Mouse (Mus musculus) forebrain, postnatal 0 days (tissue): ENCODE data around the gene 2010106E10Rik. TPM values are rescaled to one million over a fixed set of nuclear protein-coding genes. Genes with fewer than 3 reads are reported as not detected.

ENCODE experiments used
- ATAC-seq: fragments of 200-750 bp; cut with Nextera tagmentation; 2 replicates; pipeline ENCODE4 v1.8.0; 2017; ENCODE audit warnings: mild to moderate bottlenecking, moderate library complexity
- DNase-seq: peaks from one replicate; pipeline ENCODE4 v3.0.0-alpha.2; 2015
- H3K27ac ChIP-seq: fragments of 300-500 bp; sonication (generic); 2 replicates; pipeline ENCODE4 v1.5.1; 2014; ENCODE audit warnings: low read depth, mild to moderate bottlenecking, antibody characterized with exemption, low read length, moderate library complexity, mixed read lengths
- H3K27me3 ChIP-seq: fragments of 300-500 bp; sonication (generic); 2 replicates; pipeline ENCODE4 v1.6.1; 2014; ENCODE audit warnings: mild to moderate bottlenecking, low read length, mixed read lengths; ENCODE audit not compliant: insufficient read depth
- H3K36me3 ChIP-seq: fragments of 300-500 bp; sonication (generic); 2 replicates; pipeline ENCODE4 v1.6.1; 2014; ENCODE audit warnings: mild to moderate bottlenecking, moderate library complexity; ENCODE audit not compliant: insufficient read depth
- H3K4me1 ChIP-seq: fragments of 300-500 bp; sonication (generic); 2 replicates; pipeline ENCODE4 v1.6.1; 2014; ENCODE audit warnings: antibody characterized with exemption; ENCODE audit not compliant: insufficient read depth
- H3K4me2 ChIP-seq: fragments of 300-500 bp; sonication (generic); 2 replicates; pipeline ENCODE4 v1.6.1; 2014; ENCODE audit warnings: low read depth, mild to moderate bottlenecking, moderate library complexity
- H3K4me3 ChIP-seq: fragments of 300-500 bp; sonication (generic); 2 replicates; pipeline ENCODE4 v1.5.1; 2014; ENCODE audit warnings: low read depth, low read length, mixed read lengths
- H3K9ac ChIP-seq: fragments of 300-500 bp; sonication (generic); 2 replicates; pipeline ENCODE4 v1.6.1; 2014; ENCODE audit warnings: mild to moderate bottlenecking
- H3K9me3 ChIP-seq: fragments of 300-500 bp; sonication (generic); 2 replicates; pipeline ENCODE4 v1.6.1; 2016; ENCODE audit warnings: low read length
- CTCF ChIP-seq: sonication (generic); IDR thresholded peaks from 2 replicates; pipeline ENCODE4 v1.5.1; 2016; ENCODE audit warnings: antibody characterized with exemption, control low read depth, low read depth
- WGBS: fragments of 180-500 bp; shearing (Covaris S2); extraction: QIAGEN DNeasy Blood & Tissue Kit; methylation state at CpG from one replicate; pipeline ENCODE4 v1.1.7; 2014; 5-methylcytosine and 5-hydroxymethylcytosine counted together
- polyA plus RNA-seq: library from polyadenylated mRNA; unstranded; fragments of >200 nt; fragmentation: Nextera tagmentation; extraction: Ambion mirVana; gene quantifications from 2 replicates; pipeline ENCODE4 v1.2.1, GENCODE M21; 2015
- total RNA-seq: library from RNA; depleted of rRNA; stranded (reverse); fragments of >200 nt; gene quantifications from 2 replicates; pipeline ENCODE4 v1.2.3, GENCODE M21; 2014; rRNA removed

2010106E10Rik gene
- total and polyA plus RNA-seq, 2 experiments from 2014 or later = not detected

DNA sequence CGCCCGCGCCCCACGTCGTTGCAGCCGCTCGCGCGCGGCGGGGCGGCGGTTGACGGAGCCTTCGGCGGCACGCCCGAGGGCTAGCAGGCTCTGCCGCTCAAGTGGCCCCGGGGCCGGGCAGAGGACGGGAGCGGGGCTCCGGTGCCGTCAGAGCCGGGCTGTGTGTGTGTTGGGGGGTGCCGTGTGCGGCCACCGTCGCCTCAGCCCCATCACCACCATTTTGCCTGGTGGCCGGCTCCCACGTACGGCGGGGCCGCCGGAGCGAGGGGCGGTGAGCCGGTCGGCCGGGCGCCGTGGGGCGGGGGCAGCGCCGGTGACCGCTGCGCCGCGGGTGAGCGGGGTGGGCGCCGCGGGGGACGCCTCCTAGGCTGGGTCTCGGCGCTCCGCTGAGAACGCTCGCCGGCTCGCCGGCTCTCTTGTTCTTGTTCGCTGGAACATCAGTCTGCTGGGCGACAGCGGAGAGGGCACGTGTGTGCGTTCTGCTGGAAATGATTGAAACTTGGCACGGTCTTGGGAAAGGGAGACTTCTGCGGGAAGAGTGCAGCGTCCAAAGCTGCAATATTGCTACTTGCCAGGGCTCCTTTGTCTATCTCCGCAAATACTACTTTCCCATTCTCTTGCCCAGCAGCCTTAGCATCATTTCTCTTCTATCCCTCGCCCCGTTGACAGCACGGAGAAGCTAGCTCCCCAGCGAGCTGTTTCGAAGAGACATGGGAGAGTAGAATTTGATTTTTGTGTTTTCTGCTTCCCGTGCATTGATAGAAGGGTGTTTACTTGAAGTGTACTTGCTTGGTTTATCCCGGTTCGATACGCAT lies 106.4 kb downstream of the 2010106E10Rik start:
- H3K9me3 ChIP-seq = no peaks in the 10 kb centered on the region
- TF ChIP-seq CTCF = no peak
- no peaks in the 10 kb centered on the region for H3K27me3 ChIP-seq
- no peaks in the 10 kb centered on the region for H3K4me1 ChIP-seq
- peak overlapping the region; percentile 62 for H3K4me3 ChIP-seq
- peak overlapping the region; percentile 79 for H3K27ac ChIP-seq
- H3K9ac ChIP-seq = peak overlapping the region; percentile 80
- ATAC-seq = peak; percentile 50
- DNase-seq = peak; percentile 56
- H3K36me3 ChIP-seq = no peaks in the 10 kb centered on the region
- 28% methylated on average over 65 of the region's 81 CpGs for WGBS
- peak overlapping the region; percentile 41 for H3K4me2 ChIP-seq

Other genes starting within 250 kb of the 2010106E10Rik start
- 6.0 and 6.4 TPM in 2 replicates for gene Apool, start 183.9 kb upstream of the 2010106E10Rik start, total RNA-seq
- 11.1 and 12.0 TPM in 2 replicates for gene Apool, start 183.9 kb upstream of the 2010106E10Rik start, polyA plus RNA-seq
- gene Satl1, start 88.5 kb upstream of the 2010106E10Rik start, total RNA-seq = not detected in 2 replicates
- not detected in 2 replicates for gene Satl1, start 88.5 kb upstream of the 2010106E10Rik start, polyA plus RNA-seq
- gene Zfp711, start 105.3 kb downstream of the 2010106E10Rik start, total RNA-seq = 34.7 and 40.9 TPM in 2 replicates
- 20.9 and 23.7 TPM in 2 replicates for gene Zfp711, start 105.3 kb downstream of the 2010106E10Rik start, polyA plus RNA-seq
- not detected in 2 replicates for gene Pof1b, start 203.4 kb downstream of the 2010106E10Rik start, total RNA-seq
- gene Pof1b, start 203.4 kb downstream of the 2010106E10Rik start, polyA plus RNA-seq = 0.04 and 0.08 TPM in 2 replicates